Mouse (Mus musculus) stomach, embryonic 14.5 days (tissue): ENCODE results near the gene Rab4a. TPM values are rescaled to one million over a fixed set of nuclear protein-coding genes. Genes with fewer than 3 reads are reported as not detected.

ENCODE experiments used
- ATAC-seq: fragments of 200-750 bp; cut with Nextera tagmentation; 2 replicates; pipeline ENCODE4 v1.8.0; 2017; ENCODE audit warnings: low read depth, moderate TSS enrichment; ENCODE audit not compliant: insufficient number of reproducible peaks, insufficient read depth, low FRiP score
- H3K27ac ChIP-seq: fragments of 300-500 bp; sonication (generic); 2 replicates; pipeline ENCODE4 v1.5.1; 2014; ENCODE audit warnings: mild to moderate bottlenecking, low read length, moderate library complexity, mixed read lengths
- H3K27me3 ChIP-seq: fragments of 300-500 bp; sonication (generic); 2 replicates; pipeline ENCODE4 v1.6.1; 2014; ENCODE audit warnings: low read length, control low read depth, mixed read lengths; ENCODE audit not compliant: control insufficient read depth, insufficient read depth
- H3K36me3 ChIP-seq: fragments of 300-500 bp; sonication (generic); 2 replicates; pipeline ENCODE4 v1.6.1; 2014; ENCODE audit warnings: mild to moderate bottlenecking, control low read depth, low read length, moderate library complexity, mixed read lengths; ENCODE audit not compliant: control insufficient read depth, insufficient read depth
- H3K4me1 ChIP-seq: fragments of 300-500 bp; sonication (generic); 2 replicates; pipeline ENCODE4 v1.6.1; 2014; ENCODE audit warnings: low read length, control low read depth, mixed read lengths; ENCODE audit not compliant: control insufficient read depth, insufficient read depth
- H3K4me2 ChIP-seq: fragments of 300-500 bp; sonication (generic); replicated peaks from 2 replicates; pipeline ENCODE4 v1.6.1; 2014; ENCODE audit warnings: low read depth, low read length, control low read depth
- H3K4me3 ChIP-seq: fragments of 300-500 bp; sonication (generic); 2 replicates; pipeline ENCODE4 v1.5.1; 2014; ENCODE audit warnings: low read depth, low read length, control low read depth
- H3K9ac ChIP-seq: fragments of 300-500 bp; sonication (generic); replicated peaks from 2 replicates; pipeline ENCODE4 v1.6.1; 2014; ENCODE audit warnings: low read depth, mild to moderate bottlenecking, control low read depth, low read length, moderate library complexity, mixed read lengths
- H3K9me3 ChIP-seq: fragments of 300-500 bp; sonication (generic); 2 replicates; pipeline ENCODE4 v1.6.1; 2016; ENCODE audit warnings: low read depth, low read length, control low read depth; ENCODE audit not compliant: control insufficient read depth
- WGBS: fragments of 180-500 bp; shearing (Covaris S2); extraction: QIAGEN DNeasy Blood & Tissue Kit; methylation state at CpG from one replicate; pipeline ENCODE4 v1.1.7; 2014; 5-methylcytosine and 5-hydroxymethylcytosine counted together
- polyA plus RNA-seq: library from polyadenylated mRNA; unstranded; fragments of >200 nt; fragmentation: Nextera tagmentation; extraction: Ambion mirVana; gene quantifications from 2 replicates; pipeline ENCODE4 v1.2.1, GENCODE M21; 2014

Rab4a gene
- polyA plus RNA-seq, 1 experiment from 2014 or later: 52.6 TPM

GRCm38 (mm10) chr8:123812227-123812626 lies 6.4 kb downstream of the Rab4a start:
- H3K36me3 ChIP-seq: no peaks in the 10 kb centered on the region
- H3K9ac ChIP-seq: no peak overlapping the region
- H3K4me2 ChIP-seq: no peak overlapping the region
- no peak for ATAC-seq
- no peak overlapping the region for H3K27ac ChIP-seq
- no peak overlapping the region for H3K4me3 ChIP-seq
- H3K9me3 ChIP-seq: no peaks in the 10 kb centered on the region
- 84% methylated on average over 5 of the region's 5 CpGs for WGBS
- no peaks in the 10 kb centered on the region for H3K27me3 ChIP-seq
- H3K4me1 ChIP-seq: peaks cover 5% of the 10 kb centered on the region; the same call in 1 of the 2 replicates

GRCm38 (mm10) chr8:123813173-123813891 lies 7.5 kb downstream of the Rab4a start:
- ATAC-seq: no peak
- no peaks in the 10 kb centered on the region for H3K9me3 ChIP-seq
- H3K36me3 ChIP-seq: no peaks in the 10 kb centered on the region
- no peak overlapping the region for H3K9ac ChIP-seq
- H3K4me3 ChIP-seq: no peak overlapping the region
- no peaks in the 10 kb centered on the region for H3K27me3 ChIP-seq
- H3K4me1 ChIP-seq: no peaks in the 10 kb centered on the region
- WGBS: 71% methylated on average over 16 of the region's 16 CpGs
- H3K4me2 ChIP-seq: no peak overlapping the region
- H3K27ac ChIP-seq: no peak overlapping the region

- H3K27me3 ChIP-seq: no peaks in the 10 kb centered on the region
- 95% methylated on average over 4 of the region's 4 CpGs for WGBS
- no peak overlapping the region for H3K4me2 ChIP-seq
- H3K4me3 ChIP-seq: no peak overlapping the region
- H3K9ac ChIP-seq: no peak overlapping the region
- H3K9me3 ChIP-seq: no peaks in the 10 kb centered on the region
- no peak for ATAC-seq
- H3K36me3 ChIP-seq: no peaks in the 10 kb centered on the region; the same call in 1 of the 2 replicates
- H3K27ac ChIP-seq: no peak overlapping the region
- no peaks in the 10 kb centered on the region for H3K4me1 ChIP-seq
Observed at GRCm38 (mm10) chr8:123813892-123814266, 8.1 kb downstream of the Rab4a start.

GRCm38 (mm10) chr8:123815325-123815724 lies 9.5 kb downstream of the Rab4a start:
- WGBS: 83% methylated on average over 11 of the region's 11 CpGs
- no peak overlapping the region for H3K4me3 ChIP-seq
- H3K27me3 ChIP-seq: no peaks in the 10 kb centered on the region
- no peak overlapping the region for H3K4me2 ChIP-seq
- ATAC-seq: no peak
- H3K9me3 ChIP-seq: no peaks in the 10 kb centered on the region
- no peak overlapping the region for H3K27ac ChIP-seq
- no peaks in the 10 kb centered on the region; the same call in 1 of the 2 replicates for H3K36me3 ChIP-seq
- no peak overlapping the region for H3K9ac ChIP-seq
- no peaks in the 10 kb centered on the region for H3K4me1 ChIP-seq

GRCm38 (mm10) chr8:123816939-123817338 lies 11.2 kb downstream of the Rab4a start:
- WGBS: 77% methylated on average over 8 of the region's 8 CpGs
- Histone ChIP-seq H3K27me3 (no peaks in the 10 kb centered on the region), H3K9me3 (no peaks in the 10 kb centered on the region), H3K4me3 (no peak overlapping the region), H3K4me2 (no peak overlapping the region), H3K9ac (no peak overlapping the region), H3K27ac (no peak overlapping the region), H3K36me3 (no peaks in the 10 kb centered on the region; the same call in 1 of the 2 replicates), H3K4me1 (no peaks in the 10 kb centered on the region)
- ATAC-seq: no peak

GRCm38 (mm10) chr8:123817747-123818146 lies 12.0 kb downstream of the Rab4a start:
- Histone ChIP-seq H3K9ac (no peak overlapping the region), H3K36me3 (no peaks in the 10 kb centered on the region; the same call in 1 of the 2 replicates), H3K4me2 (no peak overlapping the region), H3K27ac (no peak overlapping the region), H3K27me3 (no peaks in the 10 kb centered on the region), H3K4me3 (no peak overlapping the region), H3K4me1 (no peaks in the 10 kb centered on the region), H3K9me3 (no peaks in the 10 kb centered on the region)
- ATAC-seq: no peak
- 89% methylated on average over 11 of the region's 11 CpGs for WGBS

- no peak overlapping the region for H3K27ac ChIP-seq
- no peak for ATAC-seq
- H3K9ac ChIP-seq: no peak overlapping the region
- H3K9me3 ChIP-seq: no peaks in the 10 kb centered on the region
- no peak overlapping the region for H3K4me2 ChIP-seq
- H3K4me1 ChIP-seq: no peaks in the 10 kb centered on the region
- WGBS: 85% methylated on average over 19 of the region's 19 CpGs
- H3K36me3 ChIP-seq: no peaks in the 10 kb centered on the region; the same call in 1 of the 2 replicates
- H3K27me3 ChIP-seq: no peaks in the 10 kb centered on the region
- H3K4me3 ChIP-seq: no peak overlapping the region
Observed at GRCm38 (mm10) chr8:123819683-123820610, 14.2 kb downstream of the Rab4a start.

- Histone ChIP-seq H3K27ac (no peak overlapping the region), H3K4me2 (no peak overlapping the region), H3K9ac (no peak overlapping the region), H3K36me3 (no peaks in the 10 kb centered on the region; the same call in 1 of the 2 replicates), H3K4me3 (no peak overlapping the region), H3K4me1 (no peaks in the 10 kb centered on the region), H3K27me3 (no peaks in the 10 kb centered on the region), H3K9me3 (no peaks in the 10 kb centered on the region)
- 90% methylated on average over 6 of the region's 6 CpGs for WGBS
- ATAC-seq: no peak
Observed at GRCm38 (mm10) chr8:123820780-123821179, 15.0 kb downstream of the Rab4a start.
